Mouse (Mus musculus): ENCODE measurements around the gene Olfr1426.
"Not testable (repeated sequence)": the region's sequence is repeated elsewhere in the genome, so short reads cannot be mapped to it uniquely, and the experiment has no call there.

The Olfr1426 gene

GRCm38 (mm10) chr19:12091913-12092312 lies at the start of gene Olfr1426:
TSS of gene Olfr1426 (minus strand) at chr19:12092013.
- no peak for DNase-seq

GRCm38 (mm10) chr19:12134289-12134688 lies 42.5 kb upstream of the Olfr1426 start:
- no peak for DNase-seq

GRCm38 (mm10) chr19:12123103-12123502 lies 31.3 kb upstream of the Olfr1426 start, which contains the start of gene Olfr76:
TSS of gene Olfr76 (minus strand) at chr19:12123203.
- DNase-seq = no peak

GRCm38 (mm10) chr19:12116464-12116863 lies 24.7 kb upstream of the Olfr1426 start:
- DNase-seq = no peak

GRCm38 (mm10) chr19:12115797-12116196 lies 24.0 kb upstream of the Olfr1426 start, which contains the start of gene Olfr1428:
TSS of gene Olfr1428 (minus strand) at chr19:12115897.
- DNase-seq = no peak

GRCm38 (mm10) chr19:12113807-12114206 lies 22.0 kb upstream of the Olfr1426 start:
- no peak for DNase-seq

GRCm38 (mm10) chr19:12104541-12104940 lies 12.7 kb upstream of the Olfr1426 start:
- no peak for DNase-seq

- DNase-seq = no peak
Measured at GRCm38 (mm10) chr19:12103234-12103633, 11.4 kb upstream of the Olfr1426 start, which contains the start of gene Olfr1427. TSS of gene Olfr1427 (minus strand) at chr19:12103334.

- not testable (repeated sequence) for DNase-seq
Measured at GRCm38 (mm10) chr19:12077631-12078030, 14.2 kb downstream of the Olfr1426 start, which contains the start of gene Olfr1425. TSS of gene Olfr1425 (minus strand) at chr19:12077731.

- DNase-seq = not testable (repeated sequence)
Measured at GRCm38 (mm10) chr19:12069546-12069945, 22.3 kb downstream of the Olfr1426 start.

- DNase-seq = not testable (repeated sequence)
Measured at GRCm38 (mm10) chr19:12067806-12068205, 24.0 kb downstream of the Olfr1426 start.

- DNase-seq = not testable (repeated sequence)
Measured at GRCm38 (mm10) chr19:12062582-12062981, 29.2 kb downstream of the Olfr1426 start, which contains the start of gene Olfr1424. TSS of gene Olfr1424 (minus strand) at chr19:12062682.

GRCm38 (mm10) chr19:12043163-12043562 lies 48.6 kb downstream of the Olfr1426 start:
- DNase-seq = no peak

GRCm38 (mm10) chr19:12041217-12041616 lies 50.6 kb downstream of the Olfr1426 start, which contains the start of gene Olfr1423:
TSS of gene Olfr1423 (minus strand) at chr19:12041317.
- DNase-seq = no peak

GRCm38 (mm10) chr19:12037727-12038126 lies 54.1 kb downstream of the Olfr1426 start:
- DNase-seq = no peak
